Mouse (Mus musculus) kidney, embryonic 15.5 days (tissue): ENCODE results near the gene Ovol2. TPM values are rescaled to one million over a fixed set of nuclear protein-coding genes. Genes with fewer than 3 reads are reported as not detected.
A peak's percentile ranks its signal among the peaks of the same experiment; 100 is the strongest.

ENCODE experiments used
- ATAC-seq: fragments of 200-750 bp; cut with Nextera tagmentation; replicated peaks from 2 replicates; pipeline ENCODE4 v1.8.0; 2017; ENCODE audit warnings: moderate TSS enrichment; ENCODE audit not compliant: low FRiP score
- H3K27ac ChIP-seq: fragments of 300-500 bp; sonication (generic); 2 replicates; pipeline ENCODE4 v1.5.1; 2015; ENCODE audit warnings: mild to moderate bottlenecking, inconsistent platforms
- H3K27me3 ChIP-seq: fragments of 300-500 bp; sonication (generic); 2 replicates; pipeline ENCODE4 v1.6.1; 2015; ENCODE audit warnings: inconsistent platforms
- H3K36me3 ChIP-seq: fragments of 300-500 bp; sonication (generic); 2 replicates; pipeline ENCODE4 v1.6.1; 2015; ENCODE audit warnings: inconsistent platforms
- H3K4me1 ChIP-seq: fragments of 300-500 bp; sonication (generic); 2 replicates; pipeline ENCODE4 v1.6.1; 2015; ENCODE audit warnings: inconsistent platforms
- H3K4me2 ChIP-seq: fragments of 300-500 bp; sonication (generic); 2 replicates; pipeline ENCODE4 v1.6.1; 2015; ENCODE audit warnings: moderate library complexity, mild to moderate bottlenecking, inconsistent platforms
- H3K4me3 ChIP-seq: fragments of 300-500 bp; sonication (generic); replicated peaks from 2 replicates; pipeline ENCODE4 v1.5.1; 2015; ENCODE audit warnings: mild to moderate bottlenecking, inconsistent platforms
- H3K9ac ChIP-seq: fragments of 300-500 bp; sonication (generic); 2 replicates; pipeline ENCODE4 v1.6.1; 2015; ENCODE audit warnings: mild to moderate bottlenecking, inconsistent platforms
- H3K9me3 ChIP-seq: fragments of 300-500 bp; sonication (generic); replicated peaks from 2 replicates; pipeline ENCODE4 v1.6.1; 2016; ENCODE audit warnings: inconsistent platforms
- WGBS: fragments of 180-500 bp; shearing (Covaris S2); methylation state at CpG from one replicate; pipeline ENCODE4 v1.1.7; 2015; ENCODE audit warnings: mixed read lengths; 5-methylcytosine and 5-hydroxymethylcytosine counted together
- polyA plus RNA-seq: library from polyadenylated mRNA; unstranded; fragments of >200 nt; fragmentation: Nextera tagmentation; extraction: Ambion mirVana; gene quantifications from 2 replicates; pipeline ENCODE4 v1.2.1, GENCODE M21; 2015

Gene Ovol2
- polyA plus RNA-seq, 1 experiment from 2014 or later: 1.5 TPM

DNA sequence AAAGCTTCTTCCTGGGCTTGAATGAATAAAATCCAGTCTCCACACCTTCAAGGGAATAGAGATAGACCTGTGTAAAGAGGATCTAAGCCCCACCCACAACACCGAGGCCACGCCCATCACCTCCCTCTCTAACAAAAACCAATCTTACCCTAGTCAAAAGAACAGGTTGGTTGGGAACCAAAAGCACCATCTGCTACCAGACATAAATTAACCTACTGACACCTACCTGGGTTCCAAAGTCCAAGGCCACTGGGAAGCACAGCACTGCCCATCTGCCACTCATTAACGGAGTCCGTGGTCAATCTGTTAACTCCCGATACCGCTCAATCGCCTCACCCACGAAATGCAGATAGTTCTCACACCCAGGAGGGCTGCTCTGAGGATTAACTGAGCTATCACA is 23.4 kb downstream of the Ovol2 start:
- peak; percentile 74 for ATAC-seq
- Histone ChIP-seq H3K36me3 (no peaks in the 10 kb centered on the region), H3K27ac (peak overlapping the region; percentile 15; the same call in 1 of the 2 replicates), H3K4me2 (no peak overlapping the region), H3K4me3 (no peak overlapping the region), H3K27me3 (no peaks in the 10 kb centered on the region), H3K9me3 (no peaks in the 10 kb centered on the region), H3K4me1 (peaks cover 16% of the 10 kb centered on the region; the same call in 1 of the 2 replicates), H3K9ac (no peak overlapping the region)
- 65% methylated on average over 8 of the region's 8 CpGs for WGBS

DNA sequence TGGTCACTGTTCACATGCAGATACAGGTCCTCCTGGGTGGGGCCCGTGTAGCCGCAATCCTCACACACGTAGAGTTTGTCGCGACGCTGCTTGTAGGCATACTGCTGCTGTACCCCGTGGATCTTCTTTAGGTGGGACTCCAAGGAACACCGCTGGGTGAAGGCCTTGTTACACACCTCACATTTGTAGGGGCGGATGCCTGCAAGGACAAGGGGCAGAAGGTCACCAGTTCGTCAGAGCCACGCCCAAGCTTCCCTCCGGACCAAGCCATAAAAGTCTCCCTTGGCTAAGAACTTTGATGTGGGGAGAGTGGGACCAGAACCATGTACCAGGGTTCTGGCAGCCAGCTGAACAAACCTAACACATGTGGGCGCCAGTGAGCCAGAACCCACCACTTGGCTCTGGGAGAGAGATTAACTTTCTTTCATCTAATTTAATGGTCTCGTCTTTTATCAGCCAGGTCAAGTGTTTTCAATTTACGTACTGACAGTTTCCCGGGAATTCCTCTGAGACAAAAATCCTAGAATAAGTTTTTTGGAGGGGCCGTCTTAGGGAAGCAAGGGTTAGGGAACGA is 26.1 kb downstream of the Ovol2 start:
- H3K4me3 ChIP-seq: no peak overlapping the region
- H3K4me2 ChIP-seq: no peak overlapping the region
- peaks cover 13% of the 10 kb centered on the region; the same call in 1 of the 2 replicates for H3K4me1 ChIP-seq
- no peak overlapping the region for H3K27ac ChIP-seq
- no peak overlapping the region for H3K9ac ChIP-seq
- 58% methylated on average over 18 of the region's 18 CpGs for WGBS
- no peaks in the 10 kb centered on the region for H3K27me3 ChIP-seq
- no peak for ATAC-seq
- no peaks in the 10 kb centered on the region for H3K9me3 ChIP-seq
- H3K36me3 ChIP-seq: no peaks in the 10 kb centered on the region

DNA sequence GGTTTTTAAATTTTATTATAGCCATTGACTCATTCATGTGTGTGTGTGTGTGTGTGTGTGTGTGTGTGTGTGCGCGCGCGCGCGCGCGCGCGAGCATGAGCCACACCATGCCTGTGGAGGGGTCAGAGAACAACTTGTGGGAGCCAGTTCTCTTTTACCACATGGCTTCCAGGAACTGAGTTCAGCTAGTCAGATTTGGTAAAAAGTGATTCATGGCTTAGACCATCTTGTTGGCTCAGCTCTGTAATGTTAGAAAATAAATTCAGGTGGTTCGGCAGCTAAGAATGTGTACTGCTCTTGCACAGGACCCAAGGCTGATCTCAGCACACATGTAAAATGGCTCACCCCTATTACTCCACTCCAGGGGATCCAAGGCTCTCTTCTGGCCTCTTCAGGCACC is 30.8 kb downstream of the Ovol2 start:
- H3K4me1 ChIP-seq: peaks cover 12% of the 10 kb centered on the region
- H3K9me3 ChIP-seq: no peaks in the 10 kb centered on the region
- H3K4me3 ChIP-seq: no peak overlapping the region
- no peaks in the 10 kb centered on the region for H3K27me3 ChIP-seq
- 92% methylated on average over 11 of the region's 11 CpGs for WGBS
- no peak overlapping the region for H3K9ac ChIP-seq
- no peak overlapping the region for H3K27ac ChIP-seq
- no peaks in the 10 kb centered on the region for H3K36me3 ChIP-seq
- no peak overlapping the region for H3K4me2 ChIP-seq
- ATAC-seq: no peak

DNA sequence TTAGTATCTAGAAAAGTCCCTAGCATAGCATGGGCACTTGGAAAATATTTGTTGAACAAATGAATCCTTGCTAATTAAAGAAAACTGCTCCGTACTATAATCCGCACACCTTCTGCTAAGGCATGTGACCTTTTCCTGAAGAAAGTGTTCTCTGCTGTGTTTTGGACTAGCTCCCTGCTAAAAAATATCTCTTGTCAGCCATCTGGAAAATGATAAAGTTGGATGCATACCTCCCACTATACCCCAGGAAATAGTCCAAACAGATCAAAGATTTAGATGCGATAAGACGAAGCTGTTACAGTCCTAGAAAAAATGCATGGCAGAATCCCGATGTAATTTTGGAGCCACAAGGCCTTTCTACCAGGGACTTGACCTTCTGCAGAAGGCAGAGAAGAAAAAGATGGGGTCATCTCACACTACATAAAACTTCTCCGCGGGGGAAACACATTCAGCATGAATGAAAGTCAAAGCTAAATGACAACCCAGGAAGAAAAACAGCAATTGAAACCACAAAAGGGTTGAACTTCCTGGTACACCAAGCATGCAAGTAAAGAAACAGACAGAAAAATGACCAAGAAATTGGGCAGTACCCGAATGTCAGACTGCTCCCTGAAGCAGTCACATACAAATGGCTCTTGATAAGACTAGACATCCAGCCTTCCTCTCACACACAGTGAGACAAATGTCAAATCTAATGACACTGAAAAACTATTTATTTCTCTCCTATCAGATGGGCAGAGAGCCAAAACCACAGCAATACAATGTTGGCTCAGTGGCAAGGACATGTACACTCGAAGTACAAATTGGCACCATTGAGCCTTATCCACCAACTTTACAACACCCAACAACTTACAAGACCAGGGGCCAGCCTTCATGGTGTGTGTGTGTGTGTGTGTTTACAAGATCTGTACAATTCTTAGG is 31.9 kb downstream of the Ovol2 start:
- Histone ChIP-seq H3K4me3 (no peak overlapping the region), H3K9me3 (no peaks in the 10 kb centered on the region), H3K36me3 (no peaks in the 10 kb centered on the region), H3K4me2 (peak overlapping the region; percentile 9; the same call in 1 of the 2 replicates), H3K27me3 (no peaks in the 10 kb centered on the region), H3K4me1 (peaks cover 12% of the 10 kb centered on the region), H3K9ac (no peak overlapping the region), H3K27ac (no peak overlapping the region)
- 41% methylated on average over 9 of the region's 9 CpGs for WGBS
- ATAC-seq: no peak

DNA sequence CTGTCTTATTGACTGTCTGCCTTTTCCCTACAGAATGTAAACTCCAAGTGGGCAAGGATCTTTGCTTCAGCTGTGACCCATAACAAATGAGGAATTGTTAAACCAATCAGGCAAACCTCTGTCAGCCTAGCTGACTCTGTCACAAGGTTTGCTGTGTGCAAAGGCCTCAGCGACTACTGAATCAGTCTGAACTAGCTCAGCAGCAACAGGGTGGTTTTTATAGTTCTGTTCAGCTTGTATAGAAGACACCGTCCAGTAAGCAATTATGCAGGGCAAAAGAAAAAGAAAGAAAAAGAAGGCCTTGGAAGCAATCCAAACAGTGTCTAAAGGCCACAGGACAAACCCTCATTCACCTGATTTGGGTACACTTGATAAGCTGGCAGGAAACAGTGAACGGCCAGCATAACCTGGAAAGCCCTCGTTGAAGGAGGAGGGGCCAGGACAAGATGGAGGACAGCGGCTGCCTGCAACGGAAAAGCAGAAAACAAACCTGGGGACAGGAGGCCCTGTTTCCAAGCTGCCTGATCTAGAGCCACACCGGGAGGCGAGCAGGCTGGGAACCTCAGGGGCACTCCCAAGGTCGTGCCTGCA is 36.7 kb downstream of the Ovol2 start:
- no peaks in the 10 kb centered on the region for H3K9me3 ChIP-seq
- ATAC-seq: no peak
- no peaks in the 10 kb centered on the region for H3K36me3 ChIP-seq
- peaks cover 10% of the 10 kb centered on the region for H3K4me1 ChIP-seq
- H3K4me3 ChIP-seq: no peak overlapping the region
- H3K27me3 ChIP-seq: no peaks in the 10 kb centered on the region
- 64% methylated on average over 9 of the region's 9 CpGs for WGBS
- H3K9ac ChIP-seq: no peak overlapping the region
- no peak overlapping the region for H3K27ac ChIP-seq
- no peak overlapping the region for H3K4me2 ChIP-seq

DNA sequence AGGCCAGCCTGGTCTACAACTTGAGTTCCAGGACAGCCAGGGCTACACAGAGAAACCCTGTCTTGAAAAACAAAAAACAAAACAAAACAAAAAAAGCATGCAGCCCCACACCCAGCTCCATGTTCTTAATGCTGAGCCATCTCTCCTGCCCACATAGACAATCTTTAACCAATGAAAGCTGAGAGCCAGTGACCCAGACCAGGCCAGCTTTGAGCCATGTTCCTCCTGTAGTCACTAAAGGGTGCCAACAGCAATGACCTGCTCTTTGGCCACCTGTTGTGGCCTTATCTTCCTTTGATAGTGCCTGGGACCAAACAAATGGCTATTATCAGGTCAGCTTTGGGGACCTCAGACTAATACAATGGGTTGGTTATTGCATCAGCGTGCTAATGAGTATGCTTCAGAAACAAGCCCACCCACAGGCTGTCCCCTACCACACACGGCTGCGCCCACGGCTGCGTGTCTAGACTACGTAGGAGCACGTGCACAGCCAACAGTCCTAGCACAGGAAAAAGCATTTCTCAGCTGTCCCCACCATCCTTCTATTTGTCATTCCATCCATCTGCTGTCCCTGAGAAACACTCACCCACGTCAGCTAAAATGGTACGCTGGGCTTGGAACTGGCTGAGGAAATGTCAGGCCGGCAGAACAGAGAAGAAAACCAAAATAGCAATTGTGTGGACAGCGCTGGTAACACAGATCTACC is 40.2 kb downstream of the Ovol2 start:
- no peaks in the 10 kb centered on the region for H3K9me3 ChIP-seq
- no peak overlapping the region for H3K27ac ChIP-seq
- H3K4me3 ChIP-seq: no peak overlapping the region
- no peaks in the 10 kb centered on the region for H3K27me3 ChIP-seq
- no peaks in the 10 kb centered on the region for H3K36me3 ChIP-seq
- no peak for ATAC-seq
- H3K4me1 ChIP-seq: 0 out of 2 replicates have a peak, but pooled peaks cover 5% of the 10 kb centered on the region
- H3K9ac ChIP-seq: no peak overlapping the region
- no peak overlapping the region for H3K4me2 ChIP-seq
- WGBS: 78% methylated on average over 11 of the region's 11 CpGs

DNA sequence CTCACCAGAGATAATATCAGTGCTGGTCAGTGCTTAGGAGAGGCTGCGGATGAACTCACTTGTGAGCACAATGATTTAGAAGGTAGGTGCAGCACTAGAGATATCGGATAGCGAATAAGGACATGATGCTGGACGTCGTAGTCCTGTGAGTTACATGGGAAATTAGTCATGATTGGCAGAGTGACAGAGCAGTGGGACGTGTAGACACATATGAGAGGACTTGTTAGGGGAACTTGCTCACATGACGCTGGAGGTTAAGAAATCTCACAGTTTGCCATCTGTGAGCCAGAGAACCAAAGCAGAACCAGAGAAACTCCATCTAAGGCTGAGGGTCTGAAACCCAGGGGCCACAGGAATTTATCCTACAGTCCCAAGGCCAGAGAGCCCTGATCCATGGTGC is 41.6 kb downstream of the Ovol2 start:
- Histone ChIP-seq H3K4me1 (0 out of 2 replicates have a peak, but pooled peaks cover 5% of the 10 kb centered on the region), H3K4me3 (no peak overlapping the region), H3K9me3 (no peaks in the 10 kb centered on the region), H3K36me3 (no peaks in the 10 kb centered on the region), H3K27me3 (no peaks in the 10 kb centered on the region), H3K4me2 (no peak overlapping the region), H3K27ac (no peak overlapping the region), H3K9ac (no peak overlapping the region)
- 75% methylated on average over 7 of the region's 7 CpGs for WGBS
- no peak for ATAC-seq

DNA sequence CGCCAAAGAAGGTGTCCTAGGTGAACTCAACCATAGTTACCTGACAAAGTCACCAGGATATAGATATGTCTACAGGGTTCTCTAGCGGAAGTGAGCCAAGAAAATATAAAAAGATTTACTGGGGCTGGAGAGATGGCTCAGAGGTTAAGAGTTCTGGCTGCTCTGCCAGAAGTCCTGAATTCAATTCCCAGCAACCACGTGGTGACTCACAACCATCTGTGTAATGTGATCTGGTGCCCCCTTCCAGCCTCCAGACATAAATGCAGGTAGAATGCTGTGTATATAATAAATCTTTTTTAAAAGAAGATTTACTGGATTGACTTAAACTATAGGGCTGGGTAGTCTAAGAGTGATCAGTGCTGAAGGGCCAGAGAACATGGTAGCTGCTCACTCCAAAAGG is 50.5 kb downstream of the Ovol2 start:
- ATAC-seq: no peak
- H3K9ac ChIP-seq: no peak overlapping the region
- 57% methylated on average over 3 of the region's 3 CpGs for WGBS
- peaks cover 38% of the 10 kb centered on the region for H3K36me3 ChIP-seq
- no peak overlapping the region for H3K4me2 ChIP-seq
- H3K9me3 ChIP-seq: no peaks in the 10 kb centered on the region
- H3K27ac ChIP-seq: 0 out of 2 replicates have a peak overlapping the region, but pooled peaks have one; percentile 9
- no peak overlapping the region for H3K4me3 ChIP-seq
- H3K27me3 ChIP-seq: no peaks in the 10 kb centered on the region
- H3K4me1 ChIP-seq: peaks cover 19% of the 10 kb centered on the region

DNA sequence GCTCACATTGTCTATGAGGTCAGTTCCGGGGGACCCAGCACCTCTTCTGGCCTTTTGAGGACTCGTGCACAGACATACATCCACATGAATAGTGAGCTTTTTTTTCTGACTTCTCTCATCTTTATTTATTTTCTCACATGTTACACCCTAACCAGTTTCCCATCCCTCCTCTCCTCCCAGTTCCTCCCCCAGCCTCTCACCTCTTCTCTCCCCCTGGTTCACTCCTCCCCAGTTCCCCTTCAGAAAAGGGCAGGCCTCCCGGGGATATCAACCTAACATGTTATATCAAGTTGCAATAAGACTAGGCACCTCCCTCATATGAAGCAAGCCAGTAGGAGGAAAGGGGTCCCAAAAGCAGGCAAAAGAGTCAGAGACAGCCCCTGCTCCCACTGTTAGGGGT is 51.4 kb downstream of the Ovol2 start:
- Histone ChIP-seq H3K9ac (no peak overlapping the region), H3K4me2 (no peak overlapping the region), H3K36me3 (peaks cover 41% of the 10 kb centered on the region), H3K9me3 (no peaks in the 10 kb centered on the region), H3K4me1 (peaks cover 19% of the 10 kb centered on the region), H3K4me3 (no peak overlapping the region), H3K27ac (no peak overlapping the region), H3K27me3 (no peaks in the 10 kb centered on the region)
- WGBS: 62% methylated on average over 3 of the region's 3 CpGs
- ATAC-seq: no peak

DNA sequence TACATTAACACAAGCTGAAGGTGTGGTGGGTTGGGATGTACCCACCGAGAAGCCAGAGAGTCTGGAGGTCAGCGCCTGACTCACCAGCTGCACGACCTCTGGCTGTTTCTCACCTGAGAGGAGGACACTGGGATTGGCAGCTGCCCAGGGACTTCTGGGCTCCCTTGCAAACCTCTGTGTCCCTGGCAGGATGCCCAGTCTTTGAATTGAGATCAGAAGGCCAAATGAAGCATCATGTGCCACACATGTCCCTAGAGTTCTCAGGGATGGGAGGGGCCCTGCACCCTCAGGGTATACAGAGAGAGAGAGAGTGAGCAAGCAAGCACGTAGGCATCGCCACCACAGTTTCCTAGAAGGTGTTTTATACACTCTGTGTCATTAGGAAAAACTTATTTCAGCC is 52.2 kb downstream of the Ovol2 start:
- H3K36me3 ChIP-seq: peaks cover 41% of the 10 kb centered on the region
- H3K4me1 ChIP-seq: peaks cover 22% of the 10 kb centered on the region
- H3K27ac ChIP-seq: no peak overlapping the region
- no peak for ATAC-seq
- H3K4me3 ChIP-seq: no peak overlapping the region
- WGBS: 75% methylated on average over 5 of the region's 5 CpGs
- no peaks in the 10 kb centered on the region for H3K27me3 ChIP-seq
- no peaks in the 10 kb centered on the region for H3K9me3 ChIP-seq
- no peak overlapping the region for H3K9ac ChIP-seq
- no peak overlapping the region for H3K4me2 ChIP-seq

DNA sequence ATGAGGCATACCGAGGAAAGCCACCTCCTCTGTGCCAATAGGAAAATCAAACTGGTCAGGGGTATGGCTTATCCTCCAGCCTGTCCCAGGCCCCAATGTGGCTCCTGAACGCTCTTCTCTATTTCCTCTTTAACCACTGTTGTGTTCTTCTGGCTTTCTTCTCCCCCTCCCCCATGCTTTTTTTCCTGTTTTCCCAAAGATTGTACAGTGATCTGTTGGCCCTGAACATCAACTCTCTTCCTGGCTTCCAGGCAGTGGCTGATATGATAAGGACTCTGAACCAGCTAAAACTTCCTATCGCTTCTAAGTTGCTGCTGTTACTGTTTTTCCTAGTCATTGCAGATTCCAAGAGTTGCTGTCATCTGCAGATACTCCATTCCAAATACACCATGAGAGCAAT is 55.1 kb downstream of the Ovol2 start:
- no peaks in the 10 kb centered on the region for H3K27me3 ChIP-seq
- peaks cover 27% of the 10 kb centered on the region for H3K4me1 ChIP-seq
- no peak overlapping the region for H3K4me2 ChIP-seq
- H3K36me3 ChIP-seq: peaks cover 51% of the 10 kb centered on the region
- H3K9ac ChIP-seq: no peak overlapping the region
- H3K27ac ChIP-seq: no peak overlapping the region
- no peaks in the 10 kb centered on the region for H3K9me3 ChIP-seq
- no peak overlapping the region for H3K4me3 ChIP-seq
- 87% methylated on average over 3 of the region's 3 CpGs for WGBS
- no peak for ATAC-seq

DNA sequence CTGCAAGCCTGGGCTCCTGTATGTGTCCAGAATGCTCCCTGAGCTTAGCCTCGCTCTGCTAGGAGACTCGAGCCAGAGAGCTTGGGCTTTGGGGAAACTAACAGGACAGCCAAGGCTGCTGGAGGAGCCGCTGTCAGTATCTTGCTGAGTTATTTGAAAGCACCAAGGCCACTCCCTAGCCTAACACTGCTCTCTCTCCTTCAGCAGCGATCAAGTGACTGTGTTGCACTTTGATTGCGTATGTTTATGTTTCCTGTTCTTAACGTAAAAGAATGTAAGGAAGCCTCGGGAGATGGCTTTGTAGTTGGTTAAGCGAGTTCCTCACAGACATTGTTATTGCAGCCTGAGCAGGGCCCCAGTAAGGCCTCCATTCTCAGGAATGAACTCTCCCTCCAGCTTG is 57.2 kb downstream of the Ovol2 start:
- H3K9ac ChIP-seq: 0 out of 2 replicates have a peak overlapping the region, but pooled peaks have one; percentile 17
- H3K4me2 ChIP-seq: peak overlapping the region; percentile 27
- H3K4me3 ChIP-seq: no peak overlapping the region
- 32% methylated on average over 8 of the region's 8 CpGs for WGBS
- ATAC-seq: no peak
- no peaks in the 10 kb centered on the region for H3K9me3 ChIP-seq
- H3K27me3 ChIP-seq: no peaks in the 10 kb centered on the region
- H3K4me1 ChIP-seq: peaks cover 21% of the 10 kb centered on the region
- peak overlapping the region; percentile 76 for H3K27ac ChIP-seq
- H3K36me3 ChIP-seq: peaks cover 42% of the 10 kb centered on the region
